Mouse (Mus musculus) embryonic fibroblast, embryonic 13.5 days (primary cell): Measurements from ENCODE around the gene Slc1a7.

Experiments used
- CTCF ChIP-seq: IDR thresholded peaks from 2 replicates; pipeline ENCODE4 v1.5.1; 2011; ENCODE audit warnings: mild to moderate bottlenecking, control low read depth, low read length, moderate library complexity, borderline replicate concordance; ENCODE audit not compliant: insufficient read depth
- POLR2A ChIP-seq: IDR thresholded peaks from 2 replicates; pipeline ENCODE4 v1.6.1; 2011; ENCODE audit warnings: low read depth, mild to moderate bottlenecking, control low read depth, low read length, moderate library complexity

GRCm38 (mm10) chr4:108051687-108052274 lies 83.6 kb downstream of the Slc1a7 start:
- TF ChIP-seq POLR2A: no peak
- TF ChIP-seq CTCF: no peak
